24 mouse cellular contexts compared by ENCODE assay signal in the genomic region with DNA sequence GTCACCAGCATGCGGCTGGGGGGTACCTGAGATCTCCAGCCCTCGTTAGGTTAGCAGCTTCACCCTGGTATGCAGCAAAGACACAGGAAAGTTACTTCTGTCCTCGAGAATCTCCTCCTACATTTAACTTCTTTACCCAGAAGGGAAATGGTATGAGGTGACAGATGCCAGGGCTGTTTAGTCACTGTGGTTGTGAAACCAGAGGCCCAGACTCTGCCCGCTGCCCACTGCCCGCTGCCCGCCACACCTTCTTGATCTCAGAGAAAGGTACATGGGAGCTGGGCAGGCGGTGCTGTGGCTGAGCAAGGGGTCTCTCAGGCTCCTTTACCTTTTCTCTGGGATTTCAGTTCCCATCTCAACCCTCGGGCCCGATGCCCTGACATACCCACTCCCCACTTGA. TPM values are rescaled to one million over a fixed set of nuclear protein-coding genes. Genes with fewer than 3 reads are reported as not detected.
A peak's percentile ranks its signal among the peaks of the same experiment; 100 is the strongest.
DNase-seq lines count a peak whose midpoint lies in the region; ATAC-seq and TF ChIP-seq lines count a peak whose summit lies in the region.
"Had no signal": no experiment of that assay in that cellular context is flagged by ENCODE, and none has a peak within 500 bp of the region (broad histone marks: within the 10 kb centered on the region; RNA-seq: fewer than 3 reads in every experiment).

No protein-coding gene starts in this region.

- peaks cover 6% of the 10 kb centered on the region; the same call in 1 of the 2 replicates for H3K36me3 ChIP-seq in heart, embryonic 11.5 days (ENCODE audit: control insufficient read depth, insufficient read depth, low read length)

- 86% methylated on average over 9 of the region's 9 CpGs for WGBS in heart, embryonic 11.5 days (ENCODE audit: insufficient replicate concordance)

- in situ Hi-C loops in Patski (cut with MboI; ENCODE audit: low pct_unique_long_range_greater_than_20kb), result loop anchor here (25.0 kb wide), 1 partner anchor 389 kb away; a partner anchor contains a TSS

- no peak overlapping the region for H3K4me3 ChIP-seq in heart, embryonic 11.5 days (ENCODE audit: low read depth, low read length)
- H3K4me3 ChIP-seq: embryonic facial prominence, embryonic 10.5 days; embryonic facial prominence, embryonic 12.5 days; forebrain, embryonic 13.5 days; forebrain, embryonic 15.5 days had no signal

- no peak overlapping the region for H3K9ac ChIP-seq in heart, embryonic 11.5 days (ENCODE audit: low read depth, low read length)
- H3K9ac ChIP-seq: embryonic facial prominence, embryonic 12.5 days; forebrain, embryonic 13.5 days; forebrain, embryonic 15.5 days; forebrain, postnatal 0 days had no signal

- ATAC-seq in Patski, result peak; percentile 63
- no peak for ATAC-seq in heart, embryonic 11.5 days (replicated peaks; ENCODE audit: insufficient number of reproducible peaks, low FRiP score, low TSS enrichment)
- ATAC-seq in monocyte, adult 5-6 weeks (replicated peaks; ENCODE audit: insufficient number of reproducible peaks, low FRiP score, low TSS enrichment, poor library complexity, severe bottlenecking), result no peak
- ATAC-seq: CD4-positive, CD25-positive, alpha-beta regulatory T cell, adult 4 months; forebrain, embryonic 13.5 days; forebrain, embryonic 15.5 days; forebrain, postnatal 0 days had no signal

- H3K27ac ChIP-seq in heart, embryonic 11.5 days (ENCODE audit: low read depth, low read length), result no peak overlapping the region
- H3K27ac ChIP-seq: embryonic facial prominence, embryonic 10.5 days; embryonic facial prominence, embryonic 12.5 days; forebrain, embryonic 13.5 days; forebrain, embryonic 15.5 days had no signal

- H3K27me3 ChIP-seq in Patski, result no peaks in the 10 kb centered on the region
- no peaks in the 10 kb centered on the region for H3K27me3 ChIP-seq in heart, embryonic 11.5 days (ENCODE audit: control insufficient read depth, insufficient read depth, low read length)
- H3K27me3 ChIP-seq: CH12.LX; embryonic facial prominence, embryonic 12.5 days; forebrain, embryonic 13.5 days; forebrain, embryonic 15.5 days had no signal

- POLR2A ChIA-PET in Patski (lab: Charles Lee), result interaction anchor here (1.0 kb wide), 1 partner anchor 37 kb away, joined by 3 read pairs; no protein-coding TSS in a partner anchor

- peak; percentile 33 for DNase-seq in testis, postnatal 10 days (ENCODE audit: low spot score)
- no peak for DNase-seq in testis, postnatal 14 days (ENCODE audit: low spot score)
- DNase-seq in 3134 (ENCODE audit: extremely low read depth, insufficient read length, low spot score), result peak; percentile 64
- DNase-seq in 416B (ENCODE audit: low read depth), result peak; percentile 32
- no peak for DNase-seq in Patski (ENCODE audit: low read depth, low spot score)
- DNase-seq in kidney, postnatal 36 days, result no peak
- DNase-seq: adrenal gland, adult 8-10 months; adrenal gland, postnatal 14 days; adrenal gland, postnatal 36 days; cerebellum, adult 11-12 months; cerebellum, adult 2 months; cerebellum, adult 9-10 months; cerebellum, postnatal 10 days; cerebellum, postnatal 25 days; forebrain, postnatal 0 days had no signal

- TF ChIP-seq CTCF in Patski (IDR thresholded peaks at IDR 0.05), result no peak

- no peaks in the 10 kb centered on the region for H3K9me3 ChIP-seq in heart, embryonic 11.5 days (replicated peaks; ENCODE audit: control insufficient read depth, low read length)
- H3K9me3 ChIP-seq: embryonic facial prominence, embryonic 10.5 days; embryonic facial prominence, embryonic 12.5 days; forebrain, embryonic 13.5 days; forebrain, embryonic 15.5 days; G1E had no signal

- CTCF ChIA-PET in Patski (lab: Charles Lee), result interaction anchor here (1.0 kb wide), 2 partner anchors 56 to 112 kb away, joined by 3 read pairs; no protein-coding TSS in a partner anchor

- no peak overlapping the region for H3K4me2 ChIP-seq in heart, embryonic 11.5 days
- H3K4me2 ChIP-seq: embryonic facial prominence, embryonic 12.5 days; forebrain, embryonic 13.5 days; forebrain, embryonic 15.5 days had no signal

- H3K4me1 ChIP-seq in heart, embryonic 11.5 days (ENCODE audit: control insufficient read depth, insufficient read depth, low read length), result 0 out of 2 replicates have a peak, but pooled peaks cover 5% of the 10 kb centered on the region
- H3K4me1 ChIP-seq: embryonic facial prominence, embryonic 10.5 days; embryonic facial prominence, embryonic 12.5 days; forebrain, embryonic 13.5 days; forebrain, embryonic 15.5 days had no signal

RNA-seq across cellular contexts. Expression of a gene that starts 14.7 kb away (rescaled TPM):
- polyA plus RNA-seq in Patski (2021), result 36.8 TPM
- 52.5 and 63.2 TPM in 2 replicates for polyA plus RNA-seq in heart, embryonic 11.5 days (2014; fragmentation: Nextera tagmentation; extraction: Ambion mirVana)
- 9.5 to 16.2 TPM (median 13.5 TPM) in 3 replicates for total RNA-seq in monocyte, adult 5-6 weeks (2017)

RNA-seq across cellular contexts. Expression of a gene that starts 23.7 kb away (rescaled TPM):
- polyA plus RNA-seq in Patski (2021), result 22.9 TPM
- 0.77 and 1.1 TPM in 2 replicates for polyA plus RNA-seq in heart, embryonic 11.5 days (2014; fragmentation: Nextera tagmentation; extraction: Ambion mirVana)
- 5.6 to 11.9 TPM (median 9.6 TPM) in 3 replicates for total RNA-seq in monocyte, adult 5-6 weeks (2017)

RNA-seq across cellular contexts. Expression of a gene that starts 49.8 kb away (rescaled TPM):
- polyA plus RNA-seq in Patski (2021), result 32.3 TPM
- polyA plus RNA-seq in heart, embryonic 11.5 days (2014; fragmentation: Nextera tagmentation; extraction: Ambion mirVana), result 19.6 and 22.3 TPM in 2 replicates
- total RNA-seq in monocyte, adult 5-6 weeks (2017), result 2.7 to 4.7 TPM in 2 of 3 replicates, not detected in the other

Comparison
In these comparisons a context has a peak if more than half of its experiments do, and no peak if none do; other contexts are left out.
1. DNase-seq: peak in testis, postnatal 10 days (single experiment), 3134 (single experiment) and 416B (single experiment); none in testis, postnatal 14 days (single experiment), Patski (single experiment) and kidney, postnatal 36 days (0 of 2).
2. RNA of a gene that starts 23.7 kb away (polyA plus RNA-seq): 22.9 TPM in Patski (single experiment); 0.77 to 1.1 TPM in heart, embryonic 11.5 days; every median in the first group is over 10 times any median in the second.